Mouse (Mus musculus): ENCODE data around the gene Gm6657.

GRCm38 (mm10) chr12:78219191-78219825, 25.3 kb downstream of the Gm6657 start:
- TF ChIP-seq CTCF (IDR thresholded peaks at IDR 0.05; ENCODE audit: borderline replicate concordance, insufficient read depth, low read depth, low read length) (no peak), POLR2A (IDR thresholded peaks at IDR 0.05; ENCODE audit: borderline replicate concordance, insufficient read depth, low read length) (no peak)

Data from cerebellum, adult 2 months (tissue).